Mouse (Mus musculus): ENCODE results near the gene Suds3.

- TF ChIP-seq CTCF (IDR thresholded peaks at IDR 0.05; ENCODE audit: control insufficient read depth, insufficient read depth, insufficient replicate concordance, low read depth, low read length) (no peak), POLR2A (IDR thresholded peaks at IDR 0.05; ENCODE audit: control insufficient read depth, low read depth, low read length) (no peak)
Measured at GRCm38 (mm10) chr5:117159805-117160291, 43.9 kb upstream of the Suds3 start.

All from testis, adult 2 months (tissue).